Mouse (Mus musculus) gastrocnemius, adult 18-20 months (tissue): ENCODE data around the gene Myo10. TPM values are rescaled to one million over a fixed set of nuclear protein-coding genes. Genes with fewer than 3 reads are reported as not detected.
A peak's percentile ranks its signal among the peaks of the same experiment; 100 is the strongest.

Experiments
- DNase-seq: peaks from one replicate; pipeline ENCODE4 v3.0.0; 2021; ENCODE audit warnings: low spot score
- long read RNA-seq, 2 experiments: library from polyadenylated mRNA; stranded (forward); transcript quantifications; one replicate each; pipeline ENCODE4 v2.0.0; 2021
- total RNA-seq, 2 experiments: library from RNA; stranded (reverse); gene quantifications; 2 replicates each; pipeline ENCODE4 v1.2.3; 2021

Myo10 gene
- total RNA-seq = 10 to 100 TPM; 49.7 to 59.3 TPM
- long read RNA-seq, experiment 1, partial matches to known transcripts = 54 of 91 reads
- long read RNA-seq, experiment 1, other reads (novel, unspliced or antisense) = 37 of 91 reads
- long read RNA-seq, experiment 2, partial matches to known transcripts = 38 of 52 reads
- long read RNA-seq, experiment 2, other reads (novel, unspliced or antisense) = 14 of 52 reads

DNA sequence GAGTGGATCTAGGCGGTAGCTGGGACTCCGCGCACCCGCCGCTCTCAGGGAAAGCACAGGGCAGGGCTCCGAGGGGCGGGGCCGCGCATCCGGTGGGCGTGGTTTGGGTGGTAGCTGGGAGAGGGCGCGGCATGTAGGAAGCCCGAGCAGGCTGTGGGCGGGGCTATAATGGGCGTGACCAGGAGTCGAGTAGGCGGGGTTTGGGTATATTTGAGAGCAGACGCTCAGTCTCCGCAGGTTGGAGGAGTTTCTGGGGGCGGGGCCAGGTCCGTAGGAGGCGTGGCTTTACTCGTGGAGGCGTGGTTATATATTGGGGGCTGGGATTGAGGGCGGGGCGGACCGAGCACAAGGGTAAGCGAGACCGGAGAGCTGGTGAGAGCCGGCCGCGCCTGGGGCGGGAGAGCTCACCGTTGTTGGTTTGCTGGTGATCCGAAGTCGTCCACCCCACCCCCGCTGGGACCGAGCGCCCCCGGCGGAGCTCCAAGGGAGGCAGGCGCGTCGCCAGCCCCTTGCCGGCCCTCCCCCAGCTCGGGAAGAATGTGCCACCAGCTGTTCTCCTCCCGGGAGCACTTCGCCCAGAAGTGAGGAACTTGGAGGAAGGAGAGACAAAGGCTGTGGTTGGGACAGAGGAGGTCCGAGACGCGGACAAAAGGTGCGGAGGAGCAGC is at the start of gene Myo10:
Gene Myo10, plus strand, starts transcription at position 326 of the 667 bp plus-strand sequence.
- DNase-seq = peak; percentile 100

DNA sequence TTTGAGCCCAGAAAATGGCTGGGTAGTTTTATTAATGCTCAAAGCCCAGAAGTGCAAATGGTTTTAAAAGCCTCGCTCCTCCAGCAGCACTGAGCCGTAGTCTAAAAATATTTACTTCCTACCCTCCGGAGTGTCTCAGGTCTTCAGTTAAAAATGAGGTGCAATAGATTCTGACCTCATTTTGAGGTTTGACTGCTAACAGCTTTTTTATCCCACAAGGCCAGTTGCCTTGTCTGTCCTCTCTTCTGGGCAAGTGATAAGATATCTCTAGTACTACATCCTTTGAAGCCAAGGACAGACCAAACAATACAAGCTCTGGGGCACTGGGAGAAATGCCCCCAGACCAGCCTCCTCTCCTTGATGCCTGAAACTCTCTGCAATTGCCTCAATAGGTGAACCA is 49.2 kb upstream of the Myo10 start:
- no peak for DNase-seq

DNA sequence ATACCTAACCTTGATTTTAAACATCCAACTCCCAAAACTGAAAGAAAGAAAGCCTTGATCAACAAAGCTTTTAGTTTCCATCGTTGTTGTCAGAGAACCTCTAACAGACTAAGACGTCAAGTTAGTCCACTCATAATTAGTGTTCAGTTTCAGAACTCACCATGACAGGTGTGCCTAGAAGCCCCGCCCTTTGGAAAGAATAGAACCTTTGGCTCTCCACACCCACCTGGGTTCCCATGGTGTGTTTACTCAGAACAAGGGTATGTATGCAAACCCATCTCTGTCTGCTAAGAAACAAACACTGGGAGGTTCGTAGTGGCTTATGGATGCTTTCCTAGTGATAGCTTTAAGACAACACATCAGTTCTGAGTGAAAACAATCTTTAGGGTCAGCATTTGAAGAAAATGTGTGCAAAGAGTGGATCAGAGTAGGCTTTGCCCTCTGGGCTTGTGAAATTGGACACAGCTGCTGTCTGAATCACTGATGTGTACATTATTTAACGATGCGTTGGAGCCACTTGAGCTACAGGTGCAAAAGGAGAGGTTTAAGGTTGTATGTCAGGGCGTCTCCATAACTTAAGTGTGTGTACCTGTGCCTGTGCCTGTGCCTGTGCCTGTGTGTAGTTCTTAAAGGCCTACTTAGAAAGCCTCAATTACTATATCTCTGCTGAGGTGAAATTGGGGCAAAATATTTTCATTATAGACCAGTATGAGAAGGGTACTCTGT is 48.3 kb upstream of the Myo10 start:
- DNase-seq = no peak

DNA sequence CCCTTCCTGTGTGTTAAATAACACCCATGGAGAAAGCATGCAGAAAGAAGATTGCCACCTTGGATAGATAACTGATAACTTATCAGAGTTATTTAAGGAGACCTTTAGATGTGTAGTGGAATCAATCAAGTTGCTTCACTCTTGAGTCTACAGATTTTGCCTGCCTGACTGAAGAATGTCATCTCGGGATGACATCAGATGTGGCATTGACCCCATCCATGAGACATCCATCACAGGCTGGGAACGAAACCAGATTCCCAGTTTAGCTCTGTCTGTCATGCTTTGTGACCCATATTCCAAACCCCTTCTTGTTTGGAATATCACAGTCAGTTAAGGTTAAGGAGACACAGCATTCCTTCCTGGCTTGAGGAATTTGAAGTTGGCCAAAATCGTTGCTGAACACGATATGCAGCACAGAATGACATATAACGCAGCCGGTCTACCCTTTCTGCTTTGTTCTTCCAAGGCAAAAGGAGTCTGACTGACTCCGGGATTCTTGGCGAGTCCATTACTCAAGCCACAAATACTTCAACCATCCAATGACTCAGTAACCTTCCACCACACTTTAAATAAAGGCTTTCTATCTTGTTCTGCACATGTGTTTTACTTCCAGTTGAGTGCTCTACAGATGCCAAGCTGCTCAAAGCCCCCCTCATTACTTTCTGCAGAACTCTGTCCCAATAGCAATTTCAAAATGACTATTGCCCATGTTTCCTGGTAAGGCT is 44.8 kb upstream of the Myo10 start:
- DNase-seq = peak; percentile 20

DNA sequence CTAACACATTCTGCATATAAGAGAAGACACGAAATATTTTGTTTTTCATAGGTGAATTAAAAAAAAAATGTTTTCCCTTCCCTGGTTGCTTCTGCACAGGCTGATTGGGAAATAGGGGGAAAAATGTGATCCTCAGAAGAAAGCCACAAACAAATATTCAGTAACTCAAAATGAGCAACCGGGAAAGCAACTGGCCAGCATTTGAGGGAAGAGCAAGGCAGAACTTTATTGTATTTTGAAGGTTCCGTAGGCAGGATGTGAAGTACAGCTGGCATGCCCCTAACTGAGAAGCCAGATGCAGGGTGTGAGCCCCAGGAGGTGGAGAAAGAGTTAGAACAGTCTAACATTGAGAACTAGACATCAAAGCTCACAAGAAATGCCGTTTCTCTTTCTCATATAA is 44.0 kb upstream of the Myo10 start:
- DNase-seq = no peak

DNA sequence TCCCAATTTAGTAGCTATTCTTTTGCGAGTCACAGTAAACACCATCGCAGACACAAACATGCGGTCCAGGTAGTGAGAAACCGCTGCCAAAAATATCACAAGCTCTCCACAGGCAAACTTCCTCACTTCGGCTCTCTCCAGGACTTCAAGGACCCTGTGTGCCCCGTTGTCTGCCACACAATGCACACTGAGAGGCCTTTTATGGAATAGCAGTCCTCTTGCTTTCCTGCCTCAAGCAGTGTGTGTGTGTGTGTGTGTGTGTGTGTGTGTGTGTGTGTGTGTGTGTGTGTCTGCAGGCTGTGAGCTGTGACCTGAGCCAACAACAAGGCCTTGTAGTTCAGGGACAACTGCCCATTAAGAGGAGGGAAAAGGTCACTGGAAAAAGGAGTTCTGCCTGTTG is 41.6 kb upstream of the Myo10 start:
- DNase-seq = peak; percentile 12

DNA sequence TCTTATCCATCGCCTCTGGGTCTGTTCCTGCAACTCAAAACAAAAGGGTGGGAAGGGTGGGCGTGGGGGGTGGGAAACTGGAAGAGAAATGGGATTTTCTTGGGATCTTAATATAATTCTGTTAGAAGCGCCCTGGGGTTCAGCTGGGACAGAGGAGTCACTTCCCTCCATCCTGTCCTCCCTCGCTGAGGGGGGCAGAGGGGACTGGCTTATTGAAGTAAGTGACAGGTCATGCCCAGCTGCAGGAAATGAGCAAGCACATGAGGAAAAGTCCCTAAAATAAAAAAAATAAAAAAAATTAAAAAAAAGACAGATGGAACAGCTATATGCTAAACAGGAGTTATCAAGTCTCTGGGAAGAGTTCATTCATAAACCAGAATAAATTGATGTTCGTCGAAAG is 40.3 kb upstream of the Myo10 start:
- DNase-seq = no peak

DNA sequence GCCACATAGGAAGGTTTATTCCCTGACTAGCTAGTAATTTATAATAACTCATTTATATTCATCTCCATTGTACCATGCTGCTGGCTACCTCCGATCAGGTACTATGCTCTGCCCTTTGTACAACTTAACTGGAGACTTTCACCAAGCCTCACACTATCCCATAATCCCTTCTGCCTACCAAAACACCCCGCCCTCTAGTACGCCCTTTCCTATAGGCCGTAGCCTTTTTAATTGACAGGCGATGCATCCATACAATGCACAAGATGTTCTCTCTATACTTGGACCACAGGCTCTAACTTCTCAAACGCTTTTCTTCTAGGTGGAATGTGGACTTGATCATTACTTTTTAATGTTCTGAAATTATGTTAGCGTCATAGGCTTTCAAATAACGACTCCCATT is 39.0 kb upstream of the Myo10 start:
- DNase-seq = no peak

DNA sequence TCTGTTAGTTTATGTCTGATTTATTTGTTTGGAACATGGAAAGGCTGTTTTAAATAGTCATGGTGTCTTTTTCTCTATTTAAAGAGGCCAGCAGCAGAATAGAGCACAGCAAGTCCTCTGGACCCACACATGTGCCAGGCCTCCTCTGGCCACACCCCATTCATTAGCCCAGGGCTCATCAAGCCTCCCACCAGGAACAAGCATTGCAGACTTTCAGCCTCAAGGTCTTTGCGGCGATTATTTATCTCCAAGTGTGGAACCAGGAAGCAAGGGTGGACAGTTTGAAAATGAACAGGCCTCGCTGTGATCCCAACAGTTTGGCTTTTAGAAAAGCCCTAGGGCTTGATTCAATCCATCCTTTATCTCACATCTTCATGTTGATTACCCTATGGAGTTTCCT is 35.5 kb upstream of the Myo10 start:
- no peak for DNase-seq

DNA sequence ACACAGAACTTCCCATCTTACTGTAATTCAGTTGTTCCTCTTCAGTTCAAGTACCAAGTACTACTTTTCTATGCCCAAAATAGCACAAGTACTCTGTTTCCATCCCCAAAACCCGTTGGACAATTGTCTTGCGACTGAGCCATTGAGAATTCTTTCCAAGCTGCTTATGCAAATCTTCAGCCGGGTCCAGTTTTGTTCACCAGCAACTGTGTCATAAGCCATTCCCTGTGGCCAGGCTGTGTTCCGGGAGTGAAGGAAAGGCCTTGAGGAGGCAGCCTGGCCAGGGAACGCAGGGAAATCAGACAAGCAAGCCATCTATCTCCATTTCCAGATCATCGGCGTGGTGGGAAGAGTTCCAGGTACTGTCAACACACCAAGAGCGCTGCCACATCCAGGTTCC is 34.4 kb upstream of the Myo10 start:
- no peak for DNase-seq

DNA sequence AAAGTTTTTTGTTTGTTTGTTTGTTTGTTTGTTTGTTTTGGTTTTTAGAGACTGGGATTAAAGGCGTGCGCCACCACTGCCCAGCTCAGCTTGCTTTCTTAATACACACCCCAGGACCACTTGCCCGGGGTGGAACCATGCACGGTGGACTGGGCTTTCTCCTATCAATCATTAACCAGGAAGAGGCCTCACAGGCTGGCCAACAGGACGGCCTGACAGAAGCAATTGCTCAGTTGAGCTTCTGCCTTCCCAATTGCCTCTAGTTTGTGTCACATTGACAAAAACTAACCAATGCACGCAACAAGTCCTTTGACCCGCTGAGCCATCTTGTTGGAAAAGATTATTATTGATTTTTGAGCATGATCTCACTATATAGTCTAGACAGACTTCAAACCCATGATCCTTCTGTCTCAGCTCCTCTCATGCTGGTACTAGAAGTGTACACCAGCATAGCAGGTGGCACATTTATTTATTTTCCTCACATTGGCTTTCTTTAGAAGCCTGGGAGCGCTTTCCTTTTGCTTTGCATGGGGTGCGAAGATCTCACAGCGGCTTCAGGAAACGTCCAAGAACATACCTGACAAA is 32.9 kb upstream of the Myo10 start:
- DNase-seq = no peak

DNA sequence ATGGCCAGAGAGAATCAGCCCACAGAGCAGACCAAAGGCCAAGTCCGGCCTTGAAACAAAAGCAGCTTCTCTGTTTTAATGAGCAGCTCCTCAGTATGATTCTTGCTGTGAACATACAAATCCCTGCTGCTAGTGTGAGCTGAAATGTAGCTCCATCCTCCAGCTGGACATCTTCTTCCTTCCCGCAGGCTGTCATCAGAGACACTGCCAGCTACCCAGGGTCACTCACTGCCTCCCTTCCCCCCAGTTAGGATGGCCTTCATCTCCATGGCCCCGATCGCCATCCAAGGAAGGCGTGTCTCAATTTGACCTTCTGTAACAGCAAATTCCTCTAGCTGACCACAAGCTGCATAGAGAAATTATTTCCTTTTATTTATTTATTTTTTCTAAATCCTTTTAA is 32.4 kb upstream of the Myo10 start:
- no peak for DNase-seq

DNA sequence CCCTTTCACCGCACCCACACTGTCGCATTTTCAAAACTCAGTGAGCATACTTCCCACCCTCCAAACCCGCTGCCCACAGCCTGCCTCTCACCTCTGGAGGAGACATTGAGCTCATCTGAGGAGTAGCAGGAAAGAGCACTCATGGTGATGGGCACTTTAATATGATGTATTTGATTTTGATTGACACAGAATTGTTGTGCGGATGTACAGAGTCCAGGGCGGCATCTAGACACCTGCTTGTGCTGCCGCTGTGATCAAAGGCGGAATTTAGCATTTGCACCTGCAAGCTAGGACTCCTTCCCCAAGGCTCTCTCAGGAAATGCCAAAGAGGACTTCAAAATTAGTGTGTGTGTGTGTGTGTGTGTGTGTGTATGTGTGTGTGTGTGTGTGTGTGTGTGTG is 31.4 kb upstream of the Myo10 start:
- no peak for DNase-seq

DNA sequence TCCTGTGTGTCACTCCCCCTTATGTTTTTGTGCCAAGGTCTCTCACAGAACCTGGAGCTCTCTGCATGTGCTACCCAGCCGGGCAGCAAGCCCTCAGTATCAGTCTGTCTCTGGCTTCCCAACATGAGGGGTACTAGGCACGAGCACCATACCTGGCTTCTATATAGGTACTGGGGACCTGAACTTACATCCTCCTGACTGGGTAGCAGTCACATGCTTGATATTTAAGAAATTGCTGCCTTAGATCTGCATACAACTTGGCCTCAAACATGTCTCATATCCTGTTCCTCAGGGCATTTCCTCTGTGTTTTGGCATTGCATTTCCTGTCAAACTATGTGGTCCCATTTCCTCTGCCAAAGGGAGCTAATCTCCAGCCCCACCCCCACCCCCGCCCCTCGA is 30.4 kb upstream of the Myo10 start:
- no peak for DNase-seq

DNA sequence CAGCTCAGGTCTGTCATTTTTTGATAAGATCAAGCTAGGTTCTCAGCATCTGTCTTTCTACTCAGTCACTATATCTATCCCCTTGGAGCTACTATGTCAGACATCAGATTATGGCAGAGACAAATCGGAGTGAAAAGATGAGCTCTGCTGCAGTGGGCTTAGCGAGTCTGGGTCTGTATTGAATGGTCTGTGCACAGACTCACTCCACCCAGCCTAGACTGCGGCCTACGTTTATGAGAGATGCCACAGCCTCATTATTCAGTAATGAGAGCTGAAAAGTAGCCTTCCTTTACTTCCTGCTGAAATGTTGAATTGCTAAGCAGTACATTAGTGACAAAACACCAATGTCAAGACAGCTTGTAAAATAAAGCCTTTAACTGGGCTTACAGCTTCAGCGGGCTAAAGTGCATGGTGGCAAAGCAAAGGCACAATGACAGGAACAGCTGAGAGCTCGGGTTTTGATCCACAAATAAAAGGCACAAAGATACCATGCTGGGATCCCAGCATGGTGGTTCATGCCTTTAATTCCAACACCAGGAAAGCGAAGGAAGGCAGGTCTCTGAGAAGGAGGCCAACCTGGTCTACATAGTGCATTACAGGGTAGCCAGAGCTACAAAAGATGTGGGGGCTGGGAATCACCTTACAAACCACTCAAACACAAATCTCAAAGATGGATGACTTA is 28.7 kb upstream of the Myo10 start:
- no peak for DNase-seq

DNA sequence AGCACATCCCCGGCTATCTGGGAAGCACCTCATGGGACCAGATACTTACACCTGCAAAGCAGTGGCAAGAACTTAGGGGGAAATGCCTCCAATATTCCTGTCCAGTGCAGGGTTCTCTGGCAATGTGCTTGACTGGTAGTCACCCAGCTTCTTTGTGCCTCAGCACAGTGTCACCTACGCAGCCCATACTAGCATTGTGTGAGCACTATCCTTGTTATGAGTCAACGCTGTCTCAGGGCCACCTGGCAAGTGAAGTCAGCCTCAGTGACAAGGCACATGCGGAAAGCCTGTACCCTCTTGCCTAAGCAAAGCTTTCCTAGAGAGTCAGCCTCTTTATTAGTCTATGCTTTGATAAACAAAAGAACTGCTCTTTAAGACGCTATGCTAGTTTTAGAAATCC is 24.0 kb upstream of the Myo10 start:
- no peak for DNase-seq

DNA sequence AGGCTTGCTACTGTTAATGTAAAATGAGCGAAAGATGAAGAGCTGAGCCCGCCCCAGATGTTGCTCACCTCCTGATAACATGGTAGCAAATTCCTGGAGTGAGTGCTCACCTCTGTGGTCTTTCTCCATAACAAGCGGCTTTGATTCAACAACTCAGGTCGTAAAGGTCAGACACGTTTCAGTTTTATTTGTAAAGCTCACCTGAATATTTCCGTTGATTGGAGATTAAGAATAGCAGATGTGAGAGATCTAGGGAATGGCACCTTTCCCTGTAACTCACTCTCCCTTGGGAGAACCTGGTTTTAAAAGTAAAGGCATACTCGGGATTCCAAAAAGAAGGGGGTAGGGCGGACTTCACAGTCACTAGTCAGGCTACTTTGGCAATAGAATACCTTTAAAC is 20.0 kb upstream of the Myo10 start:
- DNase-seq = no peak

DNA sequence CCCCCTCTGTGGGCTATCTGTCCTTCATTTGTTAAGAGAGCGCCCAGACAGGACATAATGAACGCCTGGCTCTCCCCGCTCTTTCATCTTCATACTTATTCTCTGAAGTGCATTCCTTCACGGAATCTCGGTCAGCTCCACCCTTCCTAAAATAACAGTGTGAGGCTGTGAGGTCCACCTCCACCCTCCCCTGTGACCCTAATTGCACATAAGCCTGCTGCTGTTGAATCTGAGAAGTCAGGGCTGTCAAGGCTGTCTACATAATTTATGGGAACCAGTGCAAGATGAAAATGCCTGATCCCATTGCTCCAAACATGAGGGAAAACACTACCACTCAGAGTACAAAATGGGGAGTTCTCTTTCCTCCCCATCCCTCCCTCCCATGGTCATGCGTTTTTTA is 19.0 kb upstream of the Myo10 start:
- DNase-seq = no peak

DNA sequence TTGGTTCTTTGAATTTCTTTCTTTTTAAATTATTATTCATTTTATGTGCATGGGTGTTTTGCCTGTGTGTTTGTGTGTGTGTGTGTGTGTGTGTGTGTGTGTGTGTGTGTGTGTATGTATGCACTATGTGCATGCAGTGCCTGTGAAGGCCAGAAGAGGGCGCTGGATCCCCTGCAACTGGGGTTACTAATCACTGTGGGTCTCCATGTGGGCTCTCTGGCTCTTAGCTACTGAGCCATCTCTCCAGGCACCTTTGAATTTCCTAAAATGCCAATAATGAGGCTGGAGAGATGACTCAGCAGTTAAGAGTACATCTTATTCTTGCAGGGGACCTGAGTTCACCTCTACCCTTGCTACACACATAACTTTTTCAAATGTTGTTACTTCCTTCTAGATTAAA is 18.1 kb upstream of the Myo10 start:
- no peak for DNase-seq

DNA sequence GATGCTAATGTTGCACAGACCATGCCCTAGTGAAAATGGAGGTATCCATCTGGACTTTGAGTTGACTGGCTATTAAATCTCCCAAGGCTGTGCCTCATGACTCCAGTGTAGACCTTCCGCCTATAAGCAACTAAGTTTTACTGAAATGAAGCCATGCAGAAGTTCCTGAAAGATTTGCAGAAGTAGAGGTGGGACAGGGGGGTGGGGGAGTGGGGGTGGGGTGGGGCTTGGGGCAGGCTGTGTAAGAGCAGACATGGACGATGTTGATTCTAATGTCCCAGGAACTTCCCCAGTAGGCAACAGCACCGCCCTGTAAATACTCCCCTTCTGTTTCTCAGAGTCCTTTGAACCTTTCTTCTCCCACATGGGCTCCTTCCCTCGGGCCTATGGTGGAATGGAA is 16.9 kb upstream of the Myo10 start:
- DNase-seq = no peak

DNA sequence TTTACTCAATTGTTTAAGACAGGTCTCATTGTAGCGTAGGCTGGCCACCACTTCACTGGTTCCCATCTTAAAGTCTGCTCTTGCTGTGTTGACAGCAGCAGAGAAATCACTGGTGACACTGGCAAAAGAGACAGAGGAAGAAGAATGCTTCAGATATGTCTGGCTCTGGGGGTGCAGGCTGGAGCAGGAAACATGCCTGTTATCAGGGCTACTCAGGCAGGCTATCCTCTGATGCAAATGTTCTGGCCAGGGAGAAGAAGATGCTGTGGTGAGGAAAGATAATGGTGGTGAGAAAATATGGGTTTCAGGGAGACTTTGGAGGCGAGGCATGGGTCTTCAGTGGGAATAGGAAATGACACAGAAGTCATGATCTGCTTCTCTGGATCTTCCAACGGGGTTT is 13.6 kb upstream of the Myo10 start:
- no peak for DNase-seq
